Mouse (Mus musculus) ES-Bruce4 (cell line): ENCODE results near the gene Pttg1. TPM values are rescaled to one million over a fixed set of nuclear protein-coding genes. Genes with fewer than 3 reads are reported as not detected.

ENCODE experiments used
- H3K27ac ChIP-seq: 2 replicates; pipeline ENCODE4 v1.5.1; 2012; ENCODE audit warnings: low read length, inconsistent platforms; ENCODE audit not compliant: insufficient read depth
- H3K27me3 ChIP-seq: 2 replicates; pipeline ENCODE4 v1.6.1; 2012; ENCODE audit warnings: mild to moderate bottlenecking, low read length, inconsistent platforms; ENCODE audit not compliant: control insufficient read depth, poor library complexity, insufficient read depth, severe bottlenecking
- H3K36me3 ChIP-seq: 2 replicates; pipeline ENCODE4 v1.6.1; 2012; ENCODE audit warnings: inconsistent platforms, mild to moderate bottlenecking, low read length, moderate library complexity; ENCODE audit not compliant: control insufficient read depth, poor library complexity, insufficient read depth, severe bottlenecking
- H3K4me1 ChIP-seq: one replicate; pipeline ENCODE4 v1.8.1; 2011; ENCODE audit warnings: low read length; ENCODE audit not compliant: control insufficient read depth, insufficient read depth
- H3K4me3 ChIP-seq: 2 replicates; pipeline ENCODE4 v1.5.1; 2011; ENCODE audit warnings: low read depth, mild to moderate bottlenecking, low read length
- H3K9ac ChIP-seq: 2 replicates; pipeline ENCODE4 v1.6.1; 2012; ENCODE audit warnings: low read depth, mild to moderate bottlenecking, inconsistent platforms; ENCODE audit not compliant: poor library complexity, severe bottlenecking
- H3K9me3 ChIP-seq: replicated peaks from 2 replicates; pipeline ENCODE4 v1.6.1; 2012; ENCODE audit warnings: mild to moderate bottlenecking, low read length, inconsistent platforms; ENCODE audit not compliant: control insufficient read depth, poor library complexity, insufficient read depth, severe bottlenecking
- CTCF ChIP-seq: IDR thresholded peaks from one replicate; pipeline ENCODE4 v1.8.1; 2011; ENCODE audit warnings: low read depth, low read length
- EP300 ChIP-seq: IDR thresholded peaks from 2 replicates; pipeline ENCODE4 v1.6.1; 2011; ENCODE audit warnings: low read depth, low read length; ENCODE audit not compliant: insufficient read depth
- POLR2A ChIP-seq: IDR thresholded peaks from one replicate; pipeline ENCODE4 v1.8.1; 2011; ENCODE audit warnings: low read length; ENCODE audit not compliant: insufficient read depth
- polyA plus RNA-seq: library from polyadenylated mRNA; stranded (reverse); fragments of >200 nt; gene quantifications from 2 replicates; pipeline ENCODE4 v1.2.4, GENCODE M21; 2011; ENCODE audit warnings: low read depth; ENCODE audit not compliant: missing spikeins, insufficient read depth, insufficient read length

The Pttg1 gene
- polyA plus RNA-seq, 1 experiment = 202 TPM

DNA sequence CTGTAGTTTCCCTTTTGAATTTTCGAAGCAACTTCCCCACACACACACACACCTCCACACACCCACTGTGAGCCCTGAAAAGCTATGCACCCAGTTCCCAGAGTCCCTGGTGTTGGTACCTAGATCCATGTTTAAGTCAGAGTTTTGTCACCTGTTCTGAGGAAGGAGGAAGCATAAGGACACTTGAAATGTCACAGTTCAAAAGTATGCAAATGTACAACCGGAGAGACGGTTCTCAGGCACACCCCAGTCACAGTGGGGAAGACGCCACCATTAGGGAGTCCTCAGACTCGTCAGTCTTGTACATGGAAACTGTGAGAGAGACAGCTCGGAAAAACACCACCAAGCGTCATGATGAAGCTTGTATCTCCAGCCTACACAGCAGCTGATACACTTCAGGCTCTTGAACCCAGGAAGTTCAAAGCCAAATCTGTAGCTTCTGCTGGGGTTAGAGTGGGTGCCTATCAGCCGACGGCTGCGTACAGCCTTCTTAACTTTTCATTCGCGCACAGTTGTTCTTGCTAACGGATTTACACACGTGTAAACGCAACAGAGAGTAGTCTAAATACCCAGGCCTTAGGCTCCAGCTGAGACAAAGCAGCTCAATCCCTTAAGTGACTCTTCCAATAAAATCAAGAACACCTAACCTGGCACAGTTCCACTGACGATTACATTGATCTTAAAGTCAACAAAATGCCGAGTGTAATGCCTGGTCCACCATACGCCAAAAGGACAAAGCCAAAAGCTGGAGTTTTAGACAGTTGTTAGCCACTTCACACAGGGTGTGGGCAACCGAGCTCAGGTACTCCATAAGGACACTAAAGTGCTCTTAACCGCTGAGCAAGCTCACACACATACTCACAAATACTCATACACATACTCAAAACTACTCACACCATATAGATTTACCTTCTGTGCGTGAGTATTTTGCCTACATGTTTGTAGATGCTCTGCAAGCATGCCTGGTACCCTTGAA, 37.6 kb downstream of the Pttg1 start:
- TF ChIP-seq CTCF (no peak), EP300 (no peak), POLR2A (no peak)
- no peak overlapping the region for H3K9ac ChIP-seq
- H3K9me3 ChIP-seq = no peaks in the 10 kb centered on the region
- H3K27me3 ChIP-seq = peaks cover 3% of the 10 kb centered on the region; the same call in 1 of the 2 replicates
- no peaks in the 10 kb centered on the region for H3K36me3 ChIP-seq
- H3K4me1 ChIP-seq = no peaks in the 10 kb centered on the region
- no peak overlapping the region for H3K27ac ChIP-seq
- no peak overlapping the region for H3K4me3 ChIP-seq

DNA sequence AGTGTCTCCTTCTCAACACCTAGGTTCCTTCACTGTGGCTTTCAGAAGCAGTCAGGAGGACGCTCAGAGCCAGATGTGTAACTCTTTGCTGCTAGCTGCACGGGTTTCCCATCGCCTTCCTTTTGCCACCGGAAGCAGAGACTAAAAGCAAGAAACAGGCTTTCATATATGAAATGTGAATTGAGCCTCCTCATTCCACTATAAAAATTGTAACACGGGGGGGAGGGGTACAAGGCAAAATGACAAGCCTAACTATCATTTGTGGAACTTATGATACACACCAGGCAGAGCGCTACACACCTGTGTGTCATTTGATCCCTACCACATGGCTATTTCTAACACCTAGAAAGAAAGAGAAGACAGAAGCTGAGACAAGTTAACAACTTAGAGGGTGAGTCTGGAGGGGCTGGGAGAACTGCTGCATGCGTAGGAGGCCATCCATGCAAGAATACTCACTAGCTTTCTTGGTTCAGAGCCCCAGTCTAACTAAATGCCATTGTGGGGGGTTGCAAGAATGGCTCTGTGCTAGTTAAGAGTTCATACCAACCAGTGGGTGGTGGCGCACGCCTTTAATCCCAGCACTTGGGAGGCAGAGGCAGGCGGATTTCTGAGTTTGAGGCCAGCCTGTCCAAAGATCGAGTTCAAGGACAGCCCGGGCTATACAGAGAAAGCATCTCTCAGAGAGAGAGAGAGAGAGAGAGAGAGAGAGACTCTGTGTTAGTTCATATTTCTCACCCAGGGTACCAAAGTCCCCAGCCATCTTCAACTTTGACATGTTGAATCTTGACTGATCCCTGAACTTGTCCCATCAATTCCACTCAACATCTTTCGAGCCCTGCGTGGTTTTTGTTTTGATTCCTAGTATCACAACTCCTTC, 38.8 kb downstream of the Pttg1 start:
- Histone ChIP-seq H3K4me1 (no peaks in the 10 kb centered on the region), H3K36me3 (no peaks in the 10 kb centered on the region), H3K9ac (no peak overlapping the region), H3K27me3 (peaks cover 3% of the 10 kb centered on the region; the same call in 1 of the 2 replicates), H3K4me3 (no peak overlapping the region), H3K27ac (no peak overlapping the region), H3K9me3 (no peaks in the 10 kb centered on the region)
- TF ChIP-seq EP300 = no peak

DNA sequence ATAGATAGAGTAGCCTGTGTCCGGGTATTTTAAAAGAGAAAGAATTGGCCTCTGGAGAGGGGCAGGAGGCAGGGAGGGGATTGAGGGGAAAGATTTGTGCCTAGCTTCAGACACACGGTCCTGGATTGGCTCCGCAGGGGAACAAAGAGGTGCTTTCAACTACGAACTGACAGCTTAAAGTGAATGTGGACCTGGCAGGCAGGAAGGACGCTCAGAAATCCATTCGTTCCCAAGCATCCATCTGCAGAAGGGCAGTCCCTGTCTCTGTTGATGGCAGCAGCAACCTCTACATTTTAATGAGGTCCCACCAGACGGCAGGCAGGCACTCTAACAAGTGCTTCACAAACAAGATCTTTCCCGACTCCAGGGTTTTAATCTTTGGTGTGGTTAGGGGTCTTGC, 40.3 kb downstream of the Pttg1 start:
- H3K27me3 ChIP-seq = peaks cover 3% of the 10 kb centered on the region; the same call in 1 of the 2 replicates
- H3K9me3 ChIP-seq = no peaks in the 10 kb centered on the region
- H3K36me3 ChIP-seq = no peaks in the 10 kb centered on the region
- TF ChIP-seq EP300 = no peak
- no peak for TF ChIP-seq POLR2A
- no peak for TF ChIP-seq CTCF
- no peaks in the 10 kb centered on the region for H3K4me1 ChIP-seq
- H3K4me3 ChIP-seq = peak overlapping the region; percentile 9; the same call in 1 of the 2 replicates
- H3K27ac ChIP-seq = no peak overlapping the region
- H3K9ac ChIP-seq = no peak overlapping the region

DNA sequence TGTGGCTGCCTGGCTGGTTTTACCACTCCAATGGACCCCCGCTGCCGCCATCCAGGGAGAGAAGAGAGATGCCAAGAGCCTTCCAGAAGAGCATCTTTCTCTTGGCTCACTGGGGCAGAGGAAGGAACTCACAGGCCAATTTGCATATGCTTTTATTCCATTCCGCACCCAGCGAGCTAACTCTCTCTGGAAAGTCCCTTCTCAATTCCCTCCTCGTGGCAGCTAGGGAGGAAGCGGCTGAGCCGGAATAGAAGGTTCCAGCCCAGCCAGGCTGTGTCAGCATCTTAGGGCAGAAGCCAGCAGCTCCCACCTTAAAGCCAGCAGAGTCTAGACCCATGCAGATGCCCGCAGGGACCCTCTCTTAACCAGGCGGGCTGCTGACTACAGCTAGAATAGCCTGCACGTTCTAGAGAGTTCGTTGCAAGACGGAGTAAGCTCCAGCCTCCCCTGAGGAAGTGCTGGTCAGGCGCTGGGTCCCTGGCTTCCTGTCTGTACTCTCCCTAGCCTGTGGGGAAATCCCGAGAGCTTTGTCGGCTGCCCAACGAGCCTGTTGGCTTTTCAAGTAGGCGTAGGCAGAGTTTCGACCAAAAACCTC, 40.9 kb downstream of the Pttg1 start:
- Histone ChIP-seq H3K4me3 (peak overlapping the region; percentile 54), H3K9ac (no peak overlapping the region; the same call in 1 of the 2 replicates), H3K27ac (no peak overlapping the region), H3K4me1 (no peaks in the 10 kb centered on the region), H3K9me3 (no peaks in the 10 kb centered on the region), H3K36me3 (no peaks in the 10 kb centered on the region), H3K27me3 (peaks cover 5% of the 10 kb centered on the region)
- TF ChIP-seq EP300 (peak; percentile 7; the same call in 1 of the 2 replicates), POLR2A (no peak), CTCF (no peak)

DNA sequence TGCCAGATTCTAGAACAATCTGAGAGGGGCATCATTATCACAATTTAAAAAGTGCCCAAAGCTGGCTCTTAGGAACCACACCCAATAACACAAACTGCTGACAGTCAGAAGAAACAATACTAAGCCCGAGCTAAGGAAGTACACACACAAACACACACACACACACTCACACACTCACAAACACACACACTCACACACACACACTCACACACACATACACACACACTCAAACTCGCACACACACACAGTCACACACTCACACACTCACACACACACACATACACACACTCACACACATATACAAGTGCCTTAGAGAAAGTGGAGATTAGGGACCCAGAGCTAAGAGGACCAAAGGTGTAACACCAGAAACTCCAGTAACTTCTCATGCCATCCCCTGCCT, 42.5 kb downstream of the Pttg1 start:
- H3K9ac ChIP-seq = no peak overlapping the region
- no peak overlapping the region for H3K27ac ChIP-seq
- no peaks in the 10 kb centered on the region for H3K4me1 ChIP-seq
- no peak for TF ChIP-seq EP300
- TF ChIP-seq CTCF = no peak
- no peak for TF ChIP-seq POLR2A
- no peak overlapping the region for H3K4me3 ChIP-seq
- H3K27me3 ChIP-seq = peaks cover 5% of the 10 kb centered on the region
- no peaks in the 10 kb centered on the region for H3K9me3 ChIP-seq
- no peaks in the 10 kb centered on the region for H3K36me3 ChIP-seq
